20 mouse cellular contexts compared by ENCODE assay signal in the genomic region with DNA sequence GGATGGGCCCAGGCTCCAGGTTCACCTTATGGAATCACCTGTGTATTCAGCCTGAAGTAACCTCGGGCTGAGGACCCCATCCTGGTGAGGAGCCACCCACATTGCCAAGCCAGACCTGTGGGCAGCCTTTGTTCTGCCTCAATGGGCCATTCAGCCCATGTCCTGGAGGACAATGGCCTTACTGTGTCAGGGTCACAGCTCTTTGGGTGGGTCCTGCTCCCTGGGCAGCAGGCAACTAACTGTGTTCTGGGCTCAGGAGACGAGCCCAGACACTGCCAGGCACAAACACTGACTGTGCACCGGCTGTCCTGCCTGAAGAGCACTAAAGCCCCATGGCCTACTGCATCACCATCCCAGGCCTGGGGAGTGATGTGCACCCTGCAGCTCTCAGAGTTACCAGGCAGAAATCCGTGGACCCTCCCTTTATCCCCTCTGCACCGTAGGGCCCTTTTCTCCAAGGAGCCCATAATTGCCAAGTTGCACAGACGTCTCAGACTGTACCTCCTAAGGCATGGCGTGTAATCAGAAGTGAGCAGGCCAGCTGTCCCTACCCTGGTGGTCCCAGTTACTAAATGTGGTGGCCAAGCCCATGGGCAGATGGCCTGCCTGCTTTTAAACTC. TPM values are rescaled to one million over a fixed set of nuclear protein-coding genes. Genes with fewer than 3 reads are reported as not detected.
A peak's percentile ranks its signal among the peaks of the same experiment; 100 is the strongest.
DNase-seq lines count a peak whose midpoint lies in the region; ATAC-seq and TF ChIP-seq lines count a peak whose summit lies in the region.
"Had no signal": no experiment of that assay in that cellular context is flagged by ENCODE, and none has a peak within 500 bp of the region (broad histone marks: within the 10 kb centered on the region; RNA-seq: fewer than 3 reads in every experiment).

No protein-coding gene starts in this region.

- no peaks in the 10 kb centered on the region for H3K27me3 ChIP-seq in midbrain, postnatal 0 days (ENCODE audit: insufficient read depth, low read length)
- no peaks in the 10 kb centered on the region for H3K27me3 ChIP-seq in midbrain, embryonic 14.5 days (ENCODE audit: control insufficient read depth, insufficient read depth, low read length)
- H3K27me3 ChIP-seq: hindbrain, embryonic 15.5 days had no signal

- H3K27ac ChIP-seq in midbrain, postnatal 0 days (ENCODE audit: low read depth, low read length): no peak overlapping the region
- no peak overlapping the region for H3K27ac ChIP-seq in midbrain, embryonic 14.5 days (replicated peaks; ENCODE audit: low read depth, low read length)
- peak overlapping the region; percentile 79 for H3K27ac ChIP-seq in cortical plate, adult 2 months (ENCODE audit: insufficient read depth, low read length)
- H3K27ac ChIP-seq: embryonic facial prominence, embryonic 10.5 days; gastrocnemius, adult 2 months; heart, adult 2 months; heart, embryonic 15.5 days; hindbrain, embryonic 15.5 days; liver, embryonic 15.5 days had no signal

- peak; percentile 20; the same call in 1 of the 2 replicates for ATAC-seq in midbrain, postnatal 0 days (ENCODE audit: low FRiP score)
- no peak for ATAC-seq in midbrain, embryonic 14.5 days (ENCODE audit: low FRiP score, low TSS enrichment)
- ATAC-seq: forebrain, embryonic 16.5 days had no signal

- DNase-seq in layer of hippocampus, adult 11-12 months (ENCODE audit: low spot score): peak; percentile 66
- DNase-seq in layer of hippocampus, adult 18-20 months (ENCODE audit: low spot score in 2 of 2): no peak
- peak; percentile 66 for DNase-seq in midbrain, postnatal 0 days (ENCODE audit: low spot score)
- DNase-seq in midbrain, embryonic 14.5 days: no peak
- peak; percentile 36 for DNase-seq in cerebellum, adult 8-10 months
- no peak for DNase-seq in gastrocnemius, postnatal 4 days (ENCODE audit: low spot score in 2 of 2)
- DNase-seq: gastrocnemius, adult 2 months; heart, adult 2 months; kidney, adult 11 months; kidney, postnatal 14 days; lung, postnatal 10 days; thymus, postnatal 36 days had no signal

- H3K36me3 ChIP-seq in midbrain, postnatal 0 days (ENCODE audit: insufficient read depth, low read length): no peaks in the 10 kb centered on the region
- no peaks in the 10 kb centered on the region for H3K36me3 ChIP-seq in midbrain, embryonic 14.5 days (ENCODE audit: control insufficient read depth, insufficient read depth, low read length)
- H3K36me3 ChIP-seq: embryonic facial prominence, embryonic 10.5 days; G1E; heart, embryonic 15.5 days; hindbrain, embryonic 15.5 days; liver, embryonic 15.5 days had no signal

- WGBS in midbrain, postnatal 0 days: 35% methylated on average over 7 of the region's 7 CpGs
- 30% methylated on average over 7 of the region's 7 CpGs for WGBS in midbrain, embryonic 14.5 days

- H3K4me2 ChIP-seq in midbrain, postnatal 0 days (ENCODE audit: low read depth, low read length, poor library complexity, severe bottlenecking): no peak overlapping the region
- no peak overlapping the region for H3K4me2 ChIP-seq in midbrain, embryonic 14.5 days (ENCODE audit: low read length)
- H3K4me2 ChIP-seq: heart, embryonic 15.5 days; hindbrain, embryonic 15.5 days; liver, embryonic 15.5 days had no signal

- no peak overlapping the region for H3K4me3 ChIP-seq in midbrain, postnatal 0 days (ENCODE audit: low read depth, low read length)
- no peak overlapping the region for H3K4me3 ChIP-seq in midbrain, embryonic 14.5 days (replicated peaks; ENCODE audit: low read depth, low read length)
- no peak overlapping the region for H3K4me3 ChIP-seq in cortical plate, adult 2 months (ENCODE audit: insufficient read depth, low read length)
- H3K4me3 ChIP-seq: embryonic facial prominence, embryonic 10.5 days; gastrocnemius, adult 2 months; heart, adult 2 months; heart, embryonic 15.5 days; hindbrain, embryonic 15.5 days; liver, embryonic 15.5 days; megakaryocyte, embryonic 14.5 days had no signal

- no peak for TF ChIP-seq POLR2A in cortical plate, adult 2 months (IDR thresholded peaks at IDR 0.05; ENCODE audit: extremely low read depth, insufficient read depth, low read length)

- no peaks in the 10 kb centered on the region for H3K4me1 ChIP-seq in midbrain, postnatal 0 days (ENCODE audit: insufficient read depth, low read length)
- no peaks in the 10 kb centered on the region for H3K4me1 ChIP-seq in midbrain, embryonic 14.5 days (ENCODE audit: control insufficient read depth, insufficient read depth, low read length)
- H3K4me1 ChIP-seq in cortical plate, adult 2 months (ENCODE audit: control insufficient read depth, insufficient read depth, low read length): peaks cover 31% of the 10 kb centered on the region
- H3K4me1 ChIP-seq: heart, embryonic 15.5 days; liver, embryonic 15.5 days; megakaryocyte, embryonic 14.5 days had no signal

- H3K9me3 ChIP-seq in midbrain, postnatal 0 days (ENCODE audit: low read length): no peaks in the 10 kb centered on the region
- H3K9me3 ChIP-seq in midbrain, embryonic 14.5 days (ENCODE audit: control insufficient read depth, low read length): no peaks in the 10 kb centered on the region
- H3K9me3 ChIP-seq: embryonic facial prominence, embryonic 10.5 days; G1E; heart, embryonic 15.5 days; hindbrain, embryonic 15.5 days; liver, embryonic 15.5 days; megakaryocyte, embryonic 14.5 days had no signal

- H3K9ac ChIP-seq in midbrain, postnatal 0 days (replicated peaks; ENCODE audit: low read length, poor library complexity, severe bottlenecking): no peak overlapping the region
- no peak overlapping the region for H3K9ac ChIP-seq in midbrain, embryonic 14.5 days (replicated peaks; ENCODE audit: low read length)
- H3K9ac ChIP-seq: heart, embryonic 15.5 days; hindbrain, embryonic 15.5 days; liver, embryonic 15.5 days had no signal

- TF ChIP-seq CTCF in midbrain, postnatal 0 days (IDR thresholded peaks at IDR 0.05): no peak
- TF ChIP-seq CTCF in cortical plate, adult 2 months (IDR thresholded peaks at IDR 0.05; ENCODE audit: extremely low read depth, insufficient read depth, low read length): no peak

RNA-seq across cellular contexts. Expression of a gene that starts 8.6 kb away (rescaled TPM):
- total RNA-seq in layer of hippocampus, adult 18-20 months (2021): 100 to 1,000 TPM; 383 to 399 TPM
- total RNA-seq in midbrain, postnatal 0 days (2014; rRNA removed): 205 and 231 TPM in 2 replicates
- polyA plus RNA-seq in midbrain, postnatal 0 days (2015; fragmentation: Nextera tagmentation; extraction: Ambion mirVana): 89.0 and 91.8 TPM in 2 replicates
- 38.3 and 44.6 TPM in 2 replicates for polyA plus RNA-seq in midbrain, embryonic 14.5 days (2014; fragmentation: Nextera tagmentation; extraction: Ambion mirVana)
- polyA plus RNA-seq in cortical plate, adult 2 months (2012; rRNA removed): 442 and 456 TPM in 2 replicates
- 1 to 10 TPM; 1.2 to 1.8 TPM for total RNA-seq in gastrocnemius, postnatal 4 days (2021)
- polyA plus RNA-seq: G1E; liver, embryonic 15.5 days had no signal

RNA-seq across cellular contexts. Expression of a gene that starts 46.4 kb away (rescaled TPM):
- 10 to 100 TPM; 28.9 to 31.0 TPM for total RNA-seq in layer of hippocampus, adult 18-20 months (2021)
- 22.6 and 26.2 TPM in 2 replicates for total RNA-seq in midbrain, postnatal 0 days (2014; rRNA removed)
- polyA plus RNA-seq in midbrain, postnatal 0 days (2015; fragmentation: Nextera tagmentation; extraction: Ambion mirVana): 15.6 and 15.8 TPM in 2 replicates
- 7.8 and 10.3 TPM in 2 replicates for polyA plus RNA-seq in midbrain, embryonic 14.5 days (2014; fragmentation: Nextera tagmentation; extraction: Ambion mirVana)
- 33.7 and 35.3 TPM in 2 replicates for polyA plus RNA-seq in cortical plate, adult 2 months (2012; rRNA removed)
- total RNA-seq in gastrocnemius, postnatal 4 days (2021): 10 to 100 TPM; 19.6 to 20.8 TPM

Comparison
In these comparisons a context has a peak if more than half of its experiments do, and no peak if none do; other contexts are left out.
1. DNase-seq: peak in layer of hippocampus, adult 11-12 months (single experiment), midbrain, postnatal 0 days (single experiment) and cerebellum, adult 8-10 months (single experiment); none in layer of hippocampus, adult 18-20 months (0 of 2), midbrain, embryonic 14.5 days (single experiment) and gastrocnemius, postnatal 4 days (0 of 2).
2. RNA of a gene that starts 8.6 kb away (total RNA-seq): 383 to 399 TPM in layer of hippocampus, adult 18-20 months and 205 to 231 TPM in midbrain, postnatal 0 days; 1.2 to 1.8 TPM in gastrocnemius, postnatal 4 days; every median in the first group is over 10 times any median in the second.